Mouse (Mus musculus) liver, adult (tissue): ENCODE data around the gene Bcl2a1d.
"Not testable (repeated sequence)": the region's sequence is repeated elsewhere in the genome, so short reads cannot be mapped to it uniquely, and the experiment has no call there.

Source experiments
- GATA4 ChIP-seq: IDR thresholded peaks from 2 replicates; pipeline ENCODE4 v1.6.1; 2014; ENCODE audit warnings: mild to moderate bottlenecking, low read length; ENCODE audit not compliant: insufficient replicate concordance

The Bcl2a1d gene

GRCm38 (mm10) chr9:88731728-88732127, at the start of gene Bcl2a1d:
Gene Bcl2a1d, minus strand, starts transcription at chr9:88731914.
- not testable (repeated sequence) for TF ChIP-seq GATA4

DNA sequence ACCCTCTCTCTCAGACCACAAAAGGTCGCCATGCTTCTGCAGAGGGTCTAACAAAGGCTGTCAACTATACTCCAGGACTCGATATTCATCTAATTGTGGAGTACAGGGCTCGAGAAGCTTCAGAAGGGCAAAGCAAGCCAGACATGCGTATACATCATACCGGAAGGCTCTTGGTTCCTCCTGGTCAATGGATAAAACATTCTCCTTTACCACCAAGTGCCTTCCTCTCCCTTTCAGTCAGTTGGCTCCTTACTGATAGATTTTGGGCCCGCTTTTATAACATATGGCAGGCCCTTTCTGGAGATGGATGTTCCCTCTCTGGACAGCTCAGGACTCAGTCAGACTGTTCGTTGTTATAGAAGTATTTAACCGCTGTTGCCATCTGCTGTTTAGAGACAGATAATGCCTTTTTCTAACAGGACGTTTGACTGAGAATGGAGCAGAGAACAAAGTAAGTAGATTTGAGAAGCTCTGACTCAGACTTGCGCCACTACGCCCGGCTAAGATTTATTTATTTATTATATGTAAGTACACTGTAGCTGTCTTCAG, 11.7 kb downstream of the Bcl2a1d start, which contains the start of gene Mthfsl:
Gene Mthfsl, minus strand, starts transcription at position 308 of the 549 bp plus-strand sequence.
- not testable (repeated sequence) for TF ChIP-seq GATA4

DNA sequence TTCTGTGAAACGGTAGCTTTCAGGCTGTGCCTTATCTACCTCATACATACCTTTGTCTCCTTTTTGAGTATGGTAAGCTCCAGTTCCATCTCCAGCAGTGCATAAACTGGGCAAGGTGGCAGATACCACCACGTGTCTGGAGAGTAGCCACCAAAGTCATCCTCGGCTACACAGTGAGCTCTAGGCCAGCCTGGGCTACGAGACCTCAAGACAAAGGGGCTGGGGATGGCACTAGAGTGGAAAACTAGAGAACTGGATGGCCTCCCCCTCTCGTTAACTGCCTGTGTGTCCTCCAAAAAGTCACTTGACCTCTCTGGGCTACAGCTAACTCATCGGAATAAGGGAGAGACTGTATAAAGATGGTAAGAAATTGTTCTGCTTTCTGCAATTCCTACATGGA, 22.4 kb downstream of the Bcl2a1d start:
- TF ChIP-seq GATA4 = no peak

DNA sequence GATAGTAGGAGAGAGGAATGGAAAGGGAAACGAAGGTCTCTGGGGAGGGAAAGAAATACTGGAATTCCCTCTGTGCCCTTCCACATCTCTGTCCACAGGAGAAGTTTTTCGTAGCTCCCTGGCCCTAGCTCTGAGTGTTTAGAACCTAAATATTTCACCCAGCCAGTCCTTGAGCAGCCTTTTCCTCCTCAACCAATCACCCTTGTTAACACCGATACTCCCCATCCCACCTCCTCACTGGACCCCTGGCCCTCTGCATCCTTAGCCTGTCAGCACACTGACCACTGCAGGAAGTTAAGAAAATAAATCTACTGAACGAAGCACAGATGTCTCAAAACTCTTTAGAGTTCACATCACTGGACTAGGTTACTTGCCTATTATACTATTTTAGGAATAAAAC, 25.0 kb downstream of the Bcl2a1d start:
- no peak for TF ChIP-seq GATA4
